Mouse (Mus musculus): Measurements from ENCODE around the gene Mthfsd.

DNA sequence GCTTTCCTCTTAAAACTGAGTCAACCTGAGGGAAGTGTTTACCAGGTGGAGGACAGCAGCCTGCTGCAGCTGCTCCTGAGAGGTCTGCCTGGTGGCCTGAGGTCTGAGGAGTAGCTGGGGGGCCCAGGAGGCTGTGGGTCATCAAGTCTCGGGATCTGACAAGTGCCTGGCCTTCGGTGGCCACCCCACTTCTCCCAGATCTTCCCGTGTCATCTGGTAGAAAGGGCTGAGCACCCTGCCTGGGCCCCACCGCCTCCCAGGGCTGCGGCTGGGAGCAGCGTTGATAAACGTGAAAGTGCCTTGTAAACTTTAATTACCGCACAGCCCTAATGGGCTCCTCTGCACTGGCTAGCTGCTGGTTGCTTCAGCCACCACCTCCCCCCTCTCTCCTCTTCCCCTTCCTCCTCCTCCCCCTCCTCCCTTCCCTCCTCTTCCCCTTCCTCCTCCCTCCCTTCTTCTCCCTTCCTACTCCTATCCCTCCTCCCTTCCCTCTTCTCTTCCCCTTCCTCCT is 40.4 kb upstream of the Mthfsd start:
- TF ChIP-seq CTCF (IDR thresholded peaks at IDR 0.05; ENCODE audit: control insufficient read depth, insufficient read depth, insufficient replicate concordance, low read depth, low read length) (no peak), POLR2A (IDR thresholded peaks at IDR 0.05; ENCODE audit: control insufficient read depth, low read depth, low read length) (no peak)
